Mouse (Mus musculus) MEL (cell line): ENCODE results near the gene Fer. TPM values are rescaled to one million over a fixed set of nuclear protein-coding genes. Genes with fewer than 3 reads are reported as not detected.

Source experiments
- DNase-seq: peaks from one replicate; pipeline ENCODE4 v3.0.0; 2011; ENCODE audit warnings: low read depth, low spot score
- H3K27ac ChIP-seq: 2 replicates; pipeline ENCODE4 v1.5.1; 2012; ENCODE audit warnings: low read depth, mild to moderate bottlenecking, control low read depth, low read length, moderate library complexity; ENCODE audit not compliant: control insufficient read depth
- H3K27me3 ChIP-seq, 2 experiments: fragments of 150-350 bp in 1 of 2; sonication (generic) in 1 of 2; 2 replicates each; pipeline ENCODE4 v1.6.1; 2012; ENCODE audit warnings: low read length in 2 of 2, mild to moderate bottlenecking in 2 of 2, improper control_type of control experiment in 1 of 2, moderate library complexity in 1 of 2; ENCODE audit not compliant: insufficient read depth in 2 of 2, control insufficient read depth in 1 of 2
- H3K36me3 ChIP-seq, 2 experiments: 2 replicates each; pipeline ENCODE4 v1.6.1; 2012 to 2014; ENCODE audit warnings: low read length in 2 of 2, improper control_type of control experiment in 1 of 2, inconsistent platforms in 1 of 2, mild to moderate bottlenecking in 1 of 2; ENCODE audit not compliant: insufficient read depth in 2 of 2, control insufficient read depth in 1 of 2
- H3K4me1 ChIP-seq, 2 experiments: fragments of 150-350 bp in 1 of 2; sonication (generic) in 1 of 2; 2 replicates each; pipeline ENCODE4 v1.6.1; 2012; ENCODE audit warnings: low read length in 2 of 2, improper control_type of control experiment in 1 of 2, mild to moderate bottlenecking in 1 of 2; ENCODE audit not compliant: insufficient read depth in 2 of 2, control insufficient read depth in 1 of 2
- H3K4me3 ChIP-seq, 2 experiments: fragments of 150-350 bp in 1 of 2; sonication (generic) in 1 of 2; 2 replicates each; pipeline ENCODE4 v1.5.1; 2012; ENCODE audit warnings: low read depth in 2 of 2, low read length in 2 of 2, mild to moderate bottlenecking in 2 of 2, moderate library complexity in 2 of 2, control low read depth in 1 of 2, improper control_type of control experiment in 1 of 2; ENCODE audit not compliant: control insufficient read depth in 1 of 2, insufficient read depth in 1 of 2
- H3K79me2 ChIP-seq: 2 replicates; pipeline ENCODE4 v1.6.1; 2012; ENCODE audit warnings: mild to moderate bottlenecking, low read length, moderate library complexity; ENCODE audit not compliant: control insufficient read depth, poor library complexity, insufficient read depth
- H3K9ac ChIP-seq: 2 replicates; pipeline ENCODE4 v1.6.1; 2012; ENCODE audit warnings: low read depth, mild to moderate bottlenecking, control low read depth, low read length, moderate library complexity; ENCODE audit not compliant: control insufficient read depth, poor library complexity, severe bottlenecking
- H3K9me3 ChIP-seq: fragments of 150-350 bp; sonication (generic); replicated peaks from 2 replicates; pipeline ENCODE4 v1.6.1; 2012; ENCODE audit warnings: mild to moderate bottlenecking, low read length, improper control_type of control experiment, moderate library complexity; ENCODE audit not compliant: insufficient read depth
- CHD2 ChIP-seq: IDR thresholded peaks from 2 replicates; pipeline ENCODE4 v1.6.1; 2011; ENCODE audit warnings: low read length, improper control_type of control experiment
- E2F4 ChIP-seq: IDR thresholded peaks from 2 replicates; pipeline ENCODE4 v1.6.1; 2011; ENCODE audit warnings: low read depth, low read length, improper control_type of control experiment, borderline replicate concordance
- EP300 ChIP-seq, 2 experiments: IDR thresholded peaks; 2 replicates each; pipeline ENCODE4 v1.6.1; 2011; ENCODE audit warnings: improper control_type of control experiment in 2 of 2, low read length in 2 of 2, low read depth in 1 of 2, mild to moderate bottlenecking in 1 of 2
- GABPA ChIP-seq: IDR thresholded peaks from 2 replicates; pipeline ENCODE4 v1.6.1; 2012; ENCODE audit warnings: low read depth, mild to moderate bottlenecking, inconsistent platforms, low read length, improper control_type of control experiment, moderate library complexity
- GATA1 ChIP-seq: IDR thresholded peaks from 2 replicates; pipeline ENCODE4 v1.6.1; 2011; ENCODE audit warnings: low read depth, low read length, improper control_type of control experiment
- HCFC1 ChIP-seq: IDR thresholded peaks from 2 replicates; pipeline ENCODE4 v1.6.1; 2012; ENCODE audit warnings: low read depth, mild to moderate bottlenecking, inconsistent platforms, low read length, improper control_type of control experiment, moderate library complexity
- JUND ChIP-seq: IDR thresholded peaks from 2 replicates; pipeline ENCODE4 v1.6.1; 2011; ENCODE audit warnings: low read depth, mild to moderate bottlenecking, improper control_type of control experiment, low read length
- MAFK ChIP-seq: IDR thresholded peaks from 2 replicates; pipeline ENCODE4 v1.6.1; 2011; ENCODE audit warnings: low read depth, mild to moderate bottlenecking, low read length, improper control_type of control experiment, borderline replicate concordance
- MEF2A ChIP-seq: IDR thresholded peaks from 2 replicates; pipeline ENCODE4 v1.6.1; 2014; ENCODE audit warnings: low read depth, mild to moderate bottlenecking, inconsistent platforms, low read length, improper control_type of control experiment; ENCODE audit not compliant: poor library complexity, insufficient replicate concordance, severe bottlenecking; ENCODE audit errors: extremely low read depth
- MXI1 ChIP-seq: IDR thresholded peaks from 2 replicates; pipeline ENCODE4 v1.6.1; 2011; ENCODE audit warnings: mild to moderate bottlenecking, low read depth, low read length, improper control_type of control experiment
- MYB ChIP-seq: IDR thresholded peaks from 2 replicates; pipeline ENCODE4 v1.6.1; 2011; ENCODE audit warnings: mild to moderate bottlenecking, low read depth, low read length, improper control_type of control experiment
- NELFE ChIP-seq: IDR thresholded peaks from 2 replicates; pipeline ENCODE4 v1.6.1; 2011; ENCODE audit warnings: low read depth, low read length, improper control_type of control experiment
- NRF1 ChIP-seq: IDR thresholded peaks from 2 replicates; pipeline ENCODE4 v1.6.1; 2014; ENCODE audit warnings: low read depth, mild to moderate bottlenecking, inconsistent platforms, low read length, improper control_type of control experiment, moderate library complexity; ENCODE audit not compliant: poor library complexity, insufficient read depth, severe bottlenecking
- POLR2AphosphoS2 ChIP-seq: IDR thresholded peaks from 2 replicates; pipeline ENCODE4 v1.6.1; 2011; ENCODE audit warnings: low read length, improper control_type of control experiment
- POLR2AphosphoS5 ChIP-seq: IDR thresholded peaks from 2 replicates; pipeline ENCODE4 v1.6.1; 2012; ENCODE audit warnings: low read depth, borderline replicate concordance, mild to moderate bottlenecking, inconsistent platforms, low read length, moderate library complexity, mixed read lengths
- RAD21 ChIP-seq: IDR thresholded peaks from 2 replicates; pipeline ENCODE4 v1.6.1; 2011; ENCODE audit warnings: mild to moderate bottlenecking, low read depth, low read length, improper control_type of control experiment
- RCOR1 ChIP-seq: IDR thresholded peaks from 2 replicates; pipeline ENCODE4 v1.6.1; 2012; ENCODE audit warnings: low read depth, mild to moderate bottlenecking, inconsistent platforms, low read length, improper control_type of control experiment
- SIN3A ChIP-seq: IDR thresholded peaks from 2 replicates; pipeline ENCODE4 v1.6.1; 2012; ENCODE audit warnings: low read length, improper control_type of control experiment, inconsistent platforms
- SMC3 ChIP-seq: IDR thresholded peaks from 2 replicates; pipeline ENCODE4 v1.6.1; 2011; ENCODE audit warnings: low read depth, low read length, improper control_type of control experiment
- TAL1 ChIP-seq: IDR thresholded peaks from 2 replicates; pipeline ENCODE4 v1.6.1; 2012; ENCODE audit warnings: mild to moderate bottlenecking, inconsistent platforms, low read length, moderate library complexity, mixed read lengths
- TBP ChIP-seq: IDR thresholded peaks from 2 replicates; pipeline ENCODE4 v1.8.0; 2011; ENCODE audit warnings: low read depth, low read length, improper control_type of control experiment
- UBTF ChIP-seq: IDR thresholded peaks from 2 replicates; pipeline ENCODE4 v1.6.1; 2012; ENCODE audit warnings: low read depth, mild to moderate bottlenecking, inconsistent platforms, low read length, improper control_type of control experiment, moderate library complexity, borderline replicate concordance; ENCODE audit not compliant: insufficient read depth
- ZC3H11A ChIP-seq: IDR thresholded peaks from 2 replicates; pipeline ENCODE4 v1.6.1; 2012; ENCODE audit warnings: low read depth, mild to moderate bottlenecking, inconsistent platforms, low read length, improper control_type of control experiment
- ZKSCAN1 ChIP-seq: IDR thresholded peaks from 2 replicates; pipeline ENCODE4 v1.6.1; 2012; ENCODE audit warnings: low read depth, mild to moderate bottlenecking, inconsistent platforms, low read length, improper control_type of control experiment, moderate library complexity
- ZNF384 ChIP-seq: IDR thresholded peaks from 2 replicates; pipeline ENCODE4 v1.6.1; 2012; ENCODE audit warnings: low read depth, mild to moderate bottlenecking, inconsistent platforms, low read length, improper control_type of control experiment
- polyA plus RNA-seq, 2 experiments: library from polyadenylated mRNA; stranded (reverse) in 1 of 2; unstranded in 1 of 2; fragments of >175 nt in 1 of 2; fragments of >200 nt in 1 of 2; gene quantifications; 2 replicates each; pipeline versions ENCODE4 v1.2.1 to v1.2.4; 2012; ENCODE audit warnings: low replicate concordance in 2 of 2, low read depth in 1 of 2; ENCODE audit not compliant: insufficient read length in 2 of 2, insufficient read depth in 1 of 2, missing spikeins in 1 of 2
- total RNA-seq: library from RNA; depleted of rRNA; stranded (reverse); fragments of 300-350 nt; gene quantifications from 2 replicates; pipeline ENCODE4 v1.2.3, GENCODE M21; 2012

Gene Fer
- total and polyA plus RNA-seq, 3 experiments, result 8.5 to 11.2 TPM; not detected in 1

DNA sequence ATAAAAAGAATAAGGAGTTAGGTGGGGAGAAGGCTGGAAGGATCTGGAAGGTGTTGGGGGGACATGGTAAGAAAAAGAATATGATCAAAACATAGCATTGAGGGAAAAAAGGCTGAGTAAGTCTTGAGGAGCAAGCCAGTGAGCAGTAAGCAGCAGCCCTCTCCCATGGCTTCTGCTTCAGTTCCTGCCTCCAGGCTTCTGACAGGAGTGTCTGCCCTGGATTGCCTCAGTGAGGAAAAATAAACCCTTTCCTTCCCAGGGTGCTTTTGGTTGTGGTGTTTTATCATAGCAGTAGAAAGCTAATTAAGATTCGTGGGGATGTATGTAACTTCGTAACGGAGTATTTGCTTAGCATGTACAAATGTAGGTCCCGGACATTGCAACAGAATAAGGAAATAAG, 38.7 kb upstream of the Fer start:
- TF ChIP-seq TBP (no peak), NRF1 (no peak), E2F4 (no peak), GABPA (no peak), RCOR1 (no peak), SMC3 (no peak), ZKSCAN1 (no peak), JUND (no peak), TAL1 (no peak), GATA1 (no peak), MYB (no peak), UBTF (no peak), EP300 (IDR thresholded peaks at IDR 0.05; ENCODE audit: low read depth in 1 of 2, low read length in 2 of 2) (no peak), POLR2AphosphoS2 (no peak), MAFK (no peak), RAD21 (no peak), ZC3H11A (no peak), CHD2 (no peak)
- TF ChIP-seq, all 39 proteins: peak for 0
- no peaks in the 10 kb centered on the region for H3K27me3 ChIP-seq
- H3K36me3 ChIP-seq, result peaks cover 0 to 21% of the 10 kb centered on the region in 2 experiments; a peak in 2 of 4 replicates
- no peak overlapping the region for H3K9ac ChIP-seq
- H3K4me1 ChIP-seq, result peaks cover 0 to 20% of the 10 kb centered on the region in 2 experiments; a peak in 3 of 4 replicates
- no peak overlapping the region for H3K4me3 ChIP-seq
- no peak overlapping the region for H3K27ac ChIP-seq
- DNase-seq, result no peak
- H3K9me3 ChIP-seq, result no peaks in the 10 kb centered on the region
- H3K79me2 ChIP-seq, result no peaks in the 10 kb centered on the region

DNA sequence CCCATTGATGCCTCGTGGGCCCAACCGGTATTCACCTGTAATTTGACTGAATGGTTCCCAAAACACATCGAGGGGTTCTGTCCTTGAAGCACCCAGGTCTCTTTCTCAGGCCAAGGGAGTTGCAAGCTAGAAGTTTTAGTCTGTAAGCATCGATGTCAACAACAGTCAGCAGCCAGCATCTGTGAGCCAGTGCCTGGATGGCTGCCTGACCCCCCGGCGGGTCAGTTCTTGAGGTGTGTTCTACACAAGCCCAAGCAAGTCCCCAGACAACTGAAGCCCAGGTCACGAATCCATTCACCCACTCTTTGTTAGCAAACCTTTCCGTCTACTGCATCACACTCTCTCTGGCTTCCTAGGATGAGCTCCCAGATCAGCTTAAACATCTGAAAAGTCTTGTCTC, 36.7 kb upstream of the Fer start:
- Histone ChIP-seq H3K9me3 (no peaks in the 10 kb centered on the region), H3K36me3 (peaks cover 0 to 22% of the 10 kb centered on the region in 2 experiments; a peak in 2 of 4 replicates), H3K9ac (no peak overlapping the region), H3K27me3 (no peaks in the 10 kb centered on the region), H3K79me2 (no peaks in the 10 kb centered on the region), H3K27ac (no peak overlapping the region), H3K4me1 (peaks cover under 1 to 25% of the 10 kb centered on the region in 2 experiments; a peak in 3 of 4 replicates), H3K4me3 (no peak overlapping the region)
- no peak for DNase-seq
- no peak for TF ChIP-seq NELFE
- no peak for TF ChIP-seq MAFK
- no peak for TF ChIP-seq TBP
- TF ChIP-seq MXI1, result no peak
- TF ChIP-seq GABPA, result no peak
- TF ChIP-seq ZNF384, result no peak
- TF ChIP-seq POLR2AphosphoS5, result no peak
- no peak for TF ChIP-seq HCFC1
- TF ChIP-seq TAL1, result no peak
- no peak for TF ChIP-seq SIN3A
- TF ChIP-seq UBTF, result no peak
- no peak for TF ChIP-seq MEF2A
